Mouse (Mus musculus): Measurements from ENCODE around the gene Ttll4. TPM values are rescaled to one million over a fixed set of nuclear protein-coding genes. Genes with fewer than 3 reads are reported as not detected.
A peak's percentile ranks its signal among the peaks of the same experiment; 100 is the strongest.

Gene Ttll4
- polyA plus RNA-seq (2015; fragmentation: Nextera tagmentation; extraction: Ambion mirVana) = 11.8 and 17.8 TPM in 2 replicates

- Histone ChIP-seq H3K4me3 (ENCODE audit: low read length) (peak within 1 kb of the TSS; percentile 88), H3K27me3 (ENCODE audit: insufficient read depth, low read length) (no peaks in the 10 kb centered on the region), H3K9ac (replicated peaks; ENCODE audit: low read length) (peak within 1 kb of the TSS; percentile 86), H3K4me1 (ENCODE audit: insufficient read depth, low read length) (peaks cover 12% of the 10 kb centered on the region), H3K27ac (ENCODE audit: low read length) (peak within 1 kb of the TSS; percentile 86), H3K9me3 (ENCODE audit: low read length) (no peaks in the 10 kb centered on the region), H3K4me2 (replicated peaks; ENCODE audit: low read depth, low read length) (peak within 1 kb of the TSS; percentile 64), H3K36me3 (ENCODE audit: insufficient read depth, low read length) (no peaks in the 10 kb centered on the region)
- peak; percentile 99 for ATAC-seq (ENCODE audit: low FRiP score, low TSS enrichment)
- WGBS = under 1% methylated on average over 59 of the region's 66 CpGs
Measured at GRCm38 (mm10) chr1:74661448-74662195, at the start of gene Ttll4. TSS of gene Ttll4 (plus strand) at chr1:74661745.

GRCm38 (mm10) chr1:74624183-74624582 is 37.4 kb upstream of the Ttll4 start:
- Histone ChIP-seq H3K4me2 (replicated peaks; ENCODE audit: low read depth, low read length) (no peak overlapping the region), H3K27me3 (ENCODE audit: insufficient read depth, low read length) (no peaks in the 10 kb centered on the region), H3K4me3 (ENCODE audit: low read length) (no peak overlapping the region), H3K4me1 (ENCODE audit: insufficient read depth, low read length) (no peaks in the 10 kb centered on the region), H3K27ac (ENCODE audit: low read length) (no peak overlapping the region), H3K9me3 (ENCODE audit: low read length) (no peaks in the 10 kb centered on the region), H3K36me3 (ENCODE audit: insufficient read depth, low read length) (0 out of 2 replicates have a peak, but pooled peaks cover 3% of the 10 kb centered on the region), H3K9ac (replicated peaks; ENCODE audit: low read length) (no peak overlapping the region)
- ATAC-seq (ENCODE audit: low FRiP score, low TSS enrichment) = no peak
- 89% methylated on average over 1 of the region's 1 CpGs for WGBS

- Histone ChIP-seq H3K4me3 (ENCODE audit: low read length) (no peak overlapping the region), H3K9ac (replicated peaks; ENCODE audit: low read length) (no peak overlapping the region), H3K27ac (ENCODE audit: low read length) (no peak overlapping the region), H3K27me3 (ENCODE audit: insufficient read depth, low read length) (no peaks in the 10 kb centered on the region), H3K4me2 (replicated peaks; ENCODE audit: low read depth, low read length) (no peak overlapping the region), H3K9me3 (ENCODE audit: low read length) (no peaks in the 10 kb centered on the region), H3K36me3 (ENCODE audit: insufficient read depth, low read length) (0 out of 2 replicates have a peak, but pooled peaks cover 3% of the 10 kb centered on the region), H3K4me1 (ENCODE audit: insufficient read depth, low read length) (no peaks in the 10 kb centered on the region)
- WGBS = 76% methylated on average over 4 of the region's 4 CpGs
- no peak for ATAC-seq (ENCODE audit: low FRiP score, low TSS enrichment)
Measured at GRCm38 (mm10) chr1:74626076-74626475, 35.5 kb upstream of the Ttll4 start.

DNA sequence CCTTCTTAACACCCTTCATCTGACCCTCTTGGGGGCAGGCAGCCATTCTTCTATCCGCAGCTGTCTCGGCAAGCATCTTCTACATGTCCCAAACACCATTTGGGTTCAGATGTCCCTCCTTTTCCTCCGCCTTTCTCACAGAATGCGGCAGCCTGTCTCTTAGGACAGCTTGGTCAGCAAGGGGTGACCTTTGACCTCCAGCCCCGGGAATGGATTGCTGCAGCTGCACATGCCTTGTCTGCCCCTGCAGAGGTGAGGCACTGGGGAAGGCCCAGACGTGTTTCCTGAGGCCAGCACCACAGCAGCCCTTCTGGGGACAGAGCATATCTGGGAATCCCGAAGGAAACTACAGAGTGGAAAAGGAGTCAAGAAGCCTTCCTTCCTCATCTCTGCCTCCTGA is 33.5 kb upstream of the Ttll4 start:
- Histone ChIP-seq H3K4me2 (replicated peaks; ENCODE audit: low read depth, low read length) (no peak overlapping the region), H3K27me3 (ENCODE audit: insufficient read depth, low read length) (no peaks in the 10 kb centered on the region), H3K9ac (replicated peaks; ENCODE audit: low read length) (no peak overlapping the region), H3K4me1 (ENCODE audit: insufficient read depth, low read length) (no peaks in the 10 kb centered on the region), H3K27ac (ENCODE audit: low read length) (no peak overlapping the region), H3K36me3 (ENCODE audit: insufficient read depth, low read length) (0 out of 2 replicates have a peak, but pooled peaks cover 3% of the 10 kb centered on the region), H3K9me3 (ENCODE audit: low read length) (no peaks in the 10 kb centered on the region), H3K4me3 (ENCODE audit: low read length) (no peak overlapping the region)
- 45% methylated on average over 7 of the region's 7 CpGs for WGBS
- no peak for ATAC-seq (ENCODE audit: low FRiP score, low TSS enrichment)

GRCm38 (mm10) chr1:74632734-74633133 is 28.8 kb upstream of the Ttll4 start:
- 79% methylated on average over 4 of the region's 4 CpGs for WGBS
- no peak overlapping the region for H3K4me3 ChIP-seq (ENCODE audit: low read length)
- H3K27ac ChIP-seq (ENCODE audit: low read length) = no peak overlapping the region
- no peak overlapping the region for H3K9ac ChIP-seq (replicated peaks; ENCODE audit: low read length)
- no peak for ATAC-seq (ENCODE audit: low FRiP score, low TSS enrichment)
- no peaks in the 10 kb centered on the region for H3K4me1 ChIP-seq (ENCODE audit: insufficient read depth, low read length)
- no peaks in the 10 kb centered on the region for H3K27me3 ChIP-seq (ENCODE audit: insufficient read depth, low read length)
- H3K4me2 ChIP-seq (replicated peaks; ENCODE audit: low read depth, low read length) = no peak overlapping the region
- H3K36me3 ChIP-seq (ENCODE audit: insufficient read depth, low read length) = 0 out of 2 replicates have a peak, but pooled peaks cover 6% of the 10 kb centered on the region
- H3K9me3 ChIP-seq (ENCODE audit: low read length) = no peaks in the 10 kb centered on the region

DNA sequence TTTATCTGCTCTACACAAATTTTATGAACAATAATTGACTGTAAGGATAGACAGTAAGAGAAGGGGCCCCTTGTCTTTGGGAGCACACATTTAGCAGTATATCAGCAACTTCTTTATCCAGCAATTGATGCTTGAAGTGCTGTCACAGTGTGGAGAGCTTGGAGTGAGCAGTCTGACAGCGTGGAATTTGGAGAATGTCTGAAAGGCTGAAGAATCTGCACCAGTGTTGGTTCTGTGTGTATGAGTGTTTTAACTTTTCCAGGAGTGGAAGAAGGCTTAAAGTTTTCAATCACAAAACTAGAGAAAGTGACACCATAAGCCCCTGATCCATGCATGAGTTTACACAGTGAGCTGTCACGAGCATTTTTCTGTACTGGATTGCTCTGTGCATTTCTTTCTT is 18.0 kb upstream of the Ttll4 start:
- H3K27ac ChIP-seq (ENCODE audit: low read length) = no peak overlapping the region
- WGBS = 77% methylated on average over 2 of the region's 2 CpGs
- H3K4me2 ChIP-seq (replicated peaks; ENCODE audit: low read depth, low read length) = no peak overlapping the region
- H3K9me3 ChIP-seq (ENCODE audit: low read length) = no peaks in the 10 kb centered on the region
- no peaks in the 10 kb centered on the region for H3K27me3 ChIP-seq (ENCODE audit: insufficient read depth, low read length)
- no peak overlapping the region for H3K9ac ChIP-seq (replicated peaks; ENCODE audit: low read length)
- H3K4me3 ChIP-seq (ENCODE audit: low read length) = no peak overlapping the region
- ATAC-seq (ENCODE audit: low FRiP score, low TSS enrichment) = no peak
- no peaks in the 10 kb centered on the region for H3K36me3 ChIP-seq (ENCODE audit: insufficient read depth, low read length)
- no peaks in the 10 kb centered on the region for H3K4me1 ChIP-seq (ENCODE audit: insufficient read depth, low read length)

DNA sequence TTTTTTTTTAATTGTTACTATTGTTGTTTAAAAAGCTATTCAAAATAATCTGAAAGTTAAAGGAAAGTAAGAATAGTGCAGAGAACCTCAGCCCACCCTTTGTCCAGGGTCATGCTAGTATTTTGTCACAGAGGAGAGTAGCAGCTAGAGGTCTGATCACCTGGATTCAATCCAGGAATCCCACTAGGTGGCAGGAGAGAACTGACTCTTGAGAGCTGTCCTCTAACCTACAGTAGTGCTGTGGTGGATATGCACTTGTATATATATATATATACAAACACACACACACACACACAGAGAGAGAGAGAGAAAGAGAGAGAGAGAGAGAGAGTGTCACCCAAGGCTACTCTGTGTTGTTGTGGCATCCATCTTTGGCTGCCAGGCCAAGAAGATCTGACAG is 17.6 kb upstream of the Ttll4 start:
- Histone ChIP-seq H3K9ac (replicated peaks; ENCODE audit: low read length) (no peak overlapping the region), H3K27me3 (ENCODE audit: insufficient read depth, low read length) (no peaks in the 10 kb centered on the region), H3K4me3 (ENCODE audit: low read length) (no peak overlapping the region), H3K36me3 (ENCODE audit: insufficient read depth, low read length) (no peaks in the 10 kb centered on the region), H3K27ac (ENCODE audit: low read length) (no peak overlapping the region), H3K4me2 (replicated peaks; ENCODE audit: low read depth, low read length) (no peak overlapping the region), H3K4me1 (ENCODE audit: insufficient read depth, low read length) (no peaks in the 10 kb centered on the region), H3K9me3 (ENCODE audit: low read length) (no peaks in the 10 kb centered on the region)
- ATAC-seq (ENCODE audit: low FRiP score, low TSS enrichment) = no peak

- peak overlapping the region; percentile 86 for H3K27ac ChIP-seq (ENCODE audit: low read length)
- peak overlapping the region; percentile 86 for H3K9ac ChIP-seq (replicated peaks; ENCODE audit: low read length)
- H3K9me3 ChIP-seq (ENCODE audit: low read length) = no peaks in the 10 kb centered on the region
- peak overlapping the region; percentile 88 for H3K4me3 ChIP-seq (ENCODE audit: low read length)
- ATAC-seq (ENCODE audit: low FRiP score, low TSS enrichment) = no peak
- no peaks in the 10 kb centered on the region for H3K36me3 ChIP-seq (ENCODE audit: insufficient read depth, low read length)
- H3K27me3 ChIP-seq (ENCODE audit: insufficient read depth, low read length) = no peaks in the 10 kb centered on the region
- peak overlapping the region; percentile 64 for H3K4me2 ChIP-seq (replicated peaks; ENCODE audit: low read depth, low read length)
- peaks cover 12% of the 10 kb centered on the region for H3K4me1 ChIP-seq (ENCODE audit: insufficient read depth, low read length)
- 3% methylated on average over 13 of the region's 13 CpGs for WGBS
Measured at GRCm38 (mm10) chr1:74662253-74662865, 814 bp downstream of the Ttll4 start.

GRCm38 (mm10) chr1:74665153-74665552 is 3.6 kb downstream of the Ttll4 start:
- H3K4me3 ChIP-seq (ENCODE audit: low read length) = no peak overlapping the region
- H3K27ac ChIP-seq (ENCODE audit: low read length) = no peak overlapping the region
- peaks cover 12% of the 10 kb centered on the region for H3K4me1 ChIP-seq (ENCODE audit: insufficient read depth, low read length)
- H3K27me3 ChIP-seq (ENCODE audit: insufficient read depth, low read length) = no peaks in the 10 kb centered on the region
- no peak overlapping the region for H3K9ac ChIP-seq (replicated peaks; ENCODE audit: low read length)
- no peaks in the 10 kb centered on the region for H3K9me3 ChIP-seq (ENCODE audit: low read length)
- 56% methylated on average over 6 of the region's 6 CpGs for WGBS
- H3K4me2 ChIP-seq (replicated peaks; ENCODE audit: low read depth, low read length) = no peak overlapping the region
- ATAC-seq (ENCODE audit: low FRiP score, low TSS enrichment) = no peak
- no peaks in the 10 kb centered on the region for H3K36me3 ChIP-seq (ENCODE audit: insufficient read depth, low read length)

- ATAC-seq (ENCODE audit: low FRiP score, low TSS enrichment) = no peak
- Histone ChIP-seq H3K4me3 (ENCODE audit: low read length) (no peak overlapping the region), H3K27me3 (ENCODE audit: insufficient read depth, low read length) (no peaks in the 10 kb centered on the region), H3K4me1 (ENCODE audit: insufficient read depth, low read length) (peaks cover 3% of the 10 kb centered on the region; the same call in 1 of the 2 replicates), H3K4me2 (replicated peaks; ENCODE audit: low read depth, low read length) (no peak overlapping the region), H3K36me3 (ENCODE audit: insufficient read depth, low read length) (no peaks in the 10 kb centered on the region), H3K9me3 (ENCODE audit: low read length) (no peaks in the 10 kb centered on the region), H3K27ac (ENCODE audit: low read length) (no peak overlapping the region), H3K9ac (replicated peaks; ENCODE audit: low read length) (no peak overlapping the region)
- WGBS = 88% methylated on average over 3 of the region's 3 CpGs
Measured at GRCm38 (mm10) chr1:74668371-74668770, 6.8 kb downstream of the Ttll4 start.
